Mouse (Mus musculus) cerebellum, adult 2 months (tissue): ENCODE measurements around the gene Atp2a1. TPM values are rescaled to one million over a fixed set of nuclear protein-coding genes. Genes with fewer than 3 reads are reported as not detected.

Source experiments
- DNase-seq, 2 experiments: peaks; one replicate each; pipeline ENCODE4 v3.0.0; 2021
- H3K27ac ChIP-seq: fragments of 200-500 bp; 2 replicates; pipeline ENCODE4 v1.5.1; 2012; ENCODE audit warnings: low read length, control low read depth, inconsistent platforms; ENCODE audit not compliant: insufficient read depth
- H3K27me3 ChIP-seq: fragments of 200-500 bp; 2 replicates; pipeline ENCODE4 v1.6.1; 2012; ENCODE audit warnings: inconsistent platforms, mild to moderate bottlenecking, low read length, moderate library complexity; ENCODE audit not compliant: control insufficient read depth, insufficient read depth
- H3K4me1 ChIP-seq: fragments of 200-500 bp; 2 replicates; pipeline ENCODE4 v1.6.1; 2011; ENCODE audit warnings: low read length; ENCODE audit not compliant: control insufficient read depth, insufficient read depth
- H3K4me3 ChIP-seq: fragments of 200-500 bp; replicated peaks from 2 replicates; pipeline ENCODE3; 2011; ENCODE audit warnings: mild to moderate bottlenecking, low read depth, low read length, control low read depth; ENCODE audit not compliant: insufficient read depth
- CTCF ChIP-seq: fragments of 200-500 bp; IDR thresholded peaks from 2 replicates; pipeline ENCODE4 v1.5.1; 2011; ENCODE audit warnings: low read depth, mild to moderate bottlenecking, control low read depth, low read length, moderate library complexity, borderline replicate concordance; ENCODE audit not compliant: insufficient read depth
- POLR2A ChIP-seq: fragments of 200-500 bp; IDR thresholded peaks from 2 replicates; pipeline ENCODE4 v1.6.1; 2011; ENCODE audit warnings: low read length, control low read depth, borderline replicate concordance; ENCODE audit not compliant: insufficient read depth
- WGBS: fragments of 180-500 bp; shearing (Covaris S2); methylation state at CpG from one replicate; pipeline ENCODE4 v1.1.7; 2018; 5-methylcytosine and 5-hydroxymethylcytosine counted together
- polyA plus RNA-seq: library from polyadenylated mRNA; depleted of rRNA; stranded (reverse); fragments of >200 nt; gene quantifications from 2 replicates; pipeline ENCODE4 v1.2.3, GENCODE M21; 2012

The Atp2a1 gene
- polyA plus RNA-seq, 1 experiment = 0.46 TPM

GRCm38 (mm10) chr7:126445104-126445815, 17.6 kb downstream of the Atp2a1 start:
- no peak for DNase-seq
- no peaks in the 10 kb centered on the region for H3K27me3 ChIP-seq
- no peaks in the 10 kb centered on the region for H3K4me1 ChIP-seq
- WGBS = 89% methylated on average over 15 of the region's 15 CpGs
- TF ChIP-seq POLR2A = no peak
- TF ChIP-seq CTCF = no peak
- no peak overlapping the region for H3K27ac ChIP-seq
- H3K4me3 ChIP-seq = no peak overlapping the region

- 91% methylated on average over 9 of the region's 9 CpGs for WGBS
- no peaks in the 10 kb centered on the region for H3K4me1 ChIP-seq
- H3K4me3 ChIP-seq = no peak overlapping the region
- H3K27ac ChIP-seq = no peak overlapping the region
- DNase-seq = no peak
- no peak for TF ChIP-seq POLR2A
- TF ChIP-seq CTCF = no peak
- H3K27me3 ChIP-seq = no peaks in the 10 kb centered on the region
Observed at GRCm38 (mm10) chr7:126444536-126444935, 18.4 kb downstream of the Atp2a1 start.

GRCm38 (mm10) chr7:126443997-126444396, 18.9 kb downstream of the Atp2a1 start:
- no peak for DNase-seq
- TF ChIP-seq POLR2A = no peak
- no peak for TF ChIP-seq CTCF
- Histone ChIP-seq H3K27ac (no peak overlapping the region), H3K4me3 (no peak overlapping the region), H3K27me3 (no peaks in the 10 kb centered on the region), H3K4me1 (no peaks in the 10 kb centered on the region)
- 91% methylated on average over 10 of the region's 10 CpGs for WGBS

- TF ChIP-seq CTCF (no peak), POLR2A (no peak)
- Histone ChIP-seq H3K4me1 (no peaks in the 10 kb centered on the region; the same call in 1 of the 2 replicates), H3K27me3 (no peaks in the 10 kb centered on the region), H3K4me3 (no peak overlapping the region), H3K27ac (no peak overlapping the region)
- WGBS = 30% methylated on average over 9 of the region's 9 CpGs
- DNase-seq = no peak
Observed at GRCm38 (mm10) chr7:126440134-126440533, 22.8 kb downstream of the Atp2a1 start.

GRCm38 (mm10) chr7:126436851-126437250, 26.1 kb downstream of the Atp2a1 start:
- no peak overlapping the region for H3K4me3 ChIP-seq
- 15% methylated on average over 8 of the region's 8 CpGs for WGBS
- TF ChIP-seq POLR2A (no peak), CTCF (peak; percentile 78)
- H3K27ac ChIP-seq = no peak overlapping the region
- no peaks in the 10 kb centered on the region; the same call in 1 of the 2 replicates for H3K4me1 ChIP-seq
- H3K27me3 ChIP-seq = no peaks in the 10 kb centered on the region
- DNase-seq = peak; percentile 33 to 58

GRCm38 (mm10) chr7:126435801-126436200, 27.1 kb downstream of the Atp2a1 start:
- no peaks in the 10 kb centered on the region; the same call in 1 of the 2 replicates for H3K4me1 ChIP-seq
- H3K27me3 ChIP-seq = no peaks in the 10 kb centered on the region
- no peak overlapping the region for H3K4me3 ChIP-seq
- no peak for DNase-seq
- TF ChIP-seq CTCF (no peak), POLR2A (no peak)
- no peak overlapping the region for H3K27ac ChIP-seq
- 82% methylated on average over 3 of the region's 3 CpGs for WGBS

GRCm38 (mm10) chr7:126434726-126435125, 28.2 kb downstream of the Atp2a1 start:
- WGBS = 92% methylated on average over 7 of the region's 7 CpGs
- TF ChIP-seq POLR2A (no peak), CTCF (no peak)
- H3K4me1 ChIP-seq = peaks cover 7% of the 10 kb centered on the region

GRCm38 (mm10) chr7:126430167-126430566, 32.7 kb downstream of the Atp2a1 start:
- no peak for DNase-seq
- no peaks in the 10 kb centered on the region for H3K27me3 ChIP-seq
- TF ChIP-seq POLR2A (no peak), CTCF (no peak)
- no peak overlapping the region for H3K4me3 ChIP-seq
- H3K4me1 ChIP-seq = peaks cover 9% of the 10 kb centered on the region; the same call in 1 of the 2 replicates
- peak overlapping the region; percentile 44; the same call in 1 of the 2 replicates for H3K27ac ChIP-seq

More at GRCm38 (mm10) chr7:126434726-126435125, 28.2 kb downstream of the Atp2a1 start:
- Histone ChIP-seq H3K27ac (no peak overlapping the region), H3K4me3 (no peak overlapping the region), H3K27me3 (no peaks in the 10 kb centered on the region)
- no peak for DNase-seq
